27 mouse cellular contexts compared by ENCODE assay signal in the genomic region with DNA sequence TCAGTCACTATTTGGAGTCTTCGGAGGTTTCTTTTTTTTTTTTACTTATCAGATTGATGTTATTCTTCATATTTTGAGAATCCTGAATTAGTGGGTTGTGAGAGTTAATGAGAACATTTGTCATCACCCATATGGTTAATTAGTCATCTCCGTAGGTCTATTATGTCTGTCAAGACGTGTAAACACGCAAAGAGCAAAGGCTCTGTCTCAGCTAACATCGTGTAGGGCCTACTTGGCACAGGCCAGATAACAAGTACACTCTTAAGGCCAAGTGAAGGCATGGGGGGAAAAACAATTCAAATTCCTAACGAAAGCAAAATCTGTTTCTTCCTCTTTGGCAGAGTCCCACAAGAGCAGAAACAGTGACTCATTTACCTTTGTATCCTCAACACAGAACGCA. TPM values are rescaled to one million over a fixed set of nuclear protein-coding genes. Genes with fewer than 3 reads are reported as not detected.
DNase-seq lines count a peak whose midpoint lies in the region; ATAC-seq lines count a peak whose summit lies in the region.
"Had no signal": no experiment of that assay in that cellular context is flagged by ENCODE, and none has a peak within 500 bp of the region (broad histone marks: within the 10 kb centered on the region; RNA-seq: fewer than 3 reads in every experiment).

No protein-coding gene starts in this region.

- H3K9me3 ChIP-seq in forebrain, embryonic 15.5 days, result no peaks in the 10 kb centered on the region
- H3K9me3 ChIP-seq in forebrain, embryonic 10.5 days, result no peaks in the 10 kb centered on the region
- H3K9me3 ChIP-seq in forebrain, embryonic 16.5 days (ENCODE audit: control insufficient read depth, low read length), result no peaks in the 10 kb centered on the region
- H3K9me3 ChIP-seq: embryonic facial prominence, embryonic 12.5 days; embryonic facial prominence, embryonic 15.5 days; hindbrain, embryonic 12.5 days; hindbrain, embryonic 15.5 days had no signal

- H3K27ac ChIP-seq in forebrain, embryonic 15.5 days (replicated peaks), result no peak overlapping the region
- no peak overlapping the region for H3K27ac ChIP-seq in forebrain, embryonic 10.5 days
- H3K27ac ChIP-seq in forebrain, embryonic 16.5 days (ENCODE audit: low read length), result no peak overlapping the region
- H3K27ac ChIP-seq: embryonic facial prominence, embryonic 12.5 days; embryonic facial prominence, embryonic 15.5 days; hindbrain, embryonic 12.5 days; hindbrain, embryonic 15.5 days had no signal

- H3K9ac ChIP-seq in forebrain, embryonic 15.5 days (replicated peaks), result no peak overlapping the region
- H3K9ac ChIP-seq in forebrain, embryonic 16.5 days (replicated peaks; ENCODE audit: low read depth, low read length), result no peak overlapping the region
- H3K9ac ChIP-seq: embryonic facial prominence, embryonic 12.5 days; embryonic facial prominence, embryonic 15.5 days; hindbrain, embryonic 12.5 days; hindbrain, embryonic 15.5 days had no signal

- H3K4me2 ChIP-seq in forebrain, embryonic 15.5 days (replicated peaks), result no peak overlapping the region
- H3K4me2 ChIP-seq in forebrain, embryonic 16.5 days (ENCODE audit: low read length), result no peak overlapping the region
- H3K4me2 ChIP-seq: embryonic facial prominence, embryonic 12.5 days; embryonic facial prominence, embryonic 15.5 days; heart, embryonic 11.5 days; hindbrain, embryonic 12.5 days; hindbrain, embryonic 15.5 days had no signal

- 50% methylated on average over 7 of the region's 7 CpGs for WGBS in forebrain, embryonic 15.5 days
- 87% methylated on average over 7 of the region's 7 CpGs for WGBS in forebrain, embryonic 10.5 days
- 37% methylated on average over 7 of the region's 7 CpGs for WGBS in forebrain, embryonic 16.5 days

- no peaks in the 10 kb centered on the region for H3K4me1 ChIP-seq in forebrain, embryonic 15.5 days
- no peaks in the 10 kb centered on the region for H3K4me1 ChIP-seq in forebrain, embryonic 10.5 days
- peaks cover 2% of the 10 kb centered on the region; the same call in 1 of the 2 replicates for H3K4me1 ChIP-seq in forebrain, embryonic 16.5 days (replicated peaks; ENCODE audit: control insufficient read depth, insufficient read depth, low read length)
- H3K4me1 ChIP-seq: embryonic facial prominence, embryonic 12.5 days; embryonic facial prominence, embryonic 15.5 days; hindbrain, embryonic 12.5 days; hindbrain, embryonic 15.5 days had no signal

- no peaks in the 10 kb centered on the region for H3K27me3 ChIP-seq in forebrain, embryonic 15.5 days
- no peaks in the 10 kb centered on the region for H3K27me3 ChIP-seq in forebrain, embryonic 10.5 days (ENCODE audit: poor library complexity, severe bottlenecking)
- H3K27me3 ChIP-seq in forebrain, embryonic 16.5 days (replicated peaks; ENCODE audit: control insufficient read depth, insufficient read depth, low read length), result no peaks in the 10 kb centered on the region
- H3K27me3 ChIP-seq: embryonic facial prominence, embryonic 12.5 days; embryonic facial prominence, embryonic 15.5 days; hindbrain, embryonic 12.5 days; hindbrain, embryonic 15.5 days had no signal

- no peak overlapping the region for H3K4me3 ChIP-seq in forebrain, embryonic 15.5 days
- no peak overlapping the region for H3K4me3 ChIP-seq in forebrain, embryonic 10.5 days
- H3K4me3 ChIP-seq in forebrain, embryonic 16.5 days (replicated peaks; ENCODE audit: low read length), result no peak overlapping the region
- H3K4me3 ChIP-seq: embryonic facial prominence, embryonic 12.5 days; embryonic facial prominence, embryonic 15.5 days; hindbrain, embryonic 12.5 days; hindbrain, embryonic 15.5 days had no signal

- DNase-seq in forebrain, embryonic 10.5 days (ENCODE audit: extremely low spot score, low spot score), result no peak
- peak; percentile 24 for DNase-seq in layer of hippocampus, adult 9-10 months (ENCODE audit: low spot score)
- no peak for DNase-seq in layer of hippocampus, postnatal 25 days (ENCODE audit: extremely low spot score in 1 of 2, low spot score in 1 of 2)
- peak; percentile 18 for DNase-seq in brain, adult 2 months (ENCODE audit: low read depth, low spot score)
- no peak for DNase-seq in gastrocnemius, postnatal 4 days (ENCODE audit: low spot score in 2 of 2)
- DNase-seq: adrenal gland, adult 8-10 months; adrenal gland, postnatal 25 days; cerebellum, adult 11 months; cerebellum, adult 2 months; cerebellum, adult 9-11 months; cerebellum, postnatal 25 days; gastrocnemius, postnatal 10 days; gastrocnemius, postnatal 36 days; heart, adult 11 months had no signal

- ATAC-seq in forebrain, embryonic 15.5 days (replicated peaks), result peak; percentile 64; the same call in 1 of the 2 replicates
- peak; percentile 72 for ATAC-seq in forebrain, embryonic 16.5 days
- ATAC-seq in megakaryocyte progenitor cell, adult 5-6 weeks (replicated peaks; ENCODE audit: poor library complexity), result no peak
- ATAC-seq: activated CD4-positive, CD25-positive, alpha-beta regulatory T cell, adult 4 months; CD4-positive, CD25-positive, alpha-beta regulatory T cell, adult 4 months had no signal

- H3K36me3 ChIP-seq in forebrain, embryonic 15.5 days, result no peaks in the 10 kb centered on the region
- H3K36me3 ChIP-seq in forebrain, embryonic 10.5 days (replicated peaks), result no peaks in the 10 kb centered on the region
- no peaks in the 10 kb centered on the region for H3K36me3 ChIP-seq in forebrain, embryonic 16.5 days (ENCODE audit: control insufficient read depth, insufficient read depth)
- H3K36me3 ChIP-seq: embryonic facial prominence, embryonic 12.5 days; embryonic facial prominence, embryonic 15.5 days; hindbrain, embryonic 12.5 days; hindbrain, embryonic 15.5 days had no signal

RNA-seq across cellular contexts. Expression of a gene that starts 30.9 kb away (rescaled TPM):
- 1.0 and 1.5 TPM in 2 replicates for polyA plus RNA-seq in forebrain, embryonic 15.5 days (2015; fragmentation: Nextera tagmentation; extraction: Ambion mirVana)
- polyA plus RNA-seq in forebrain, embryonic 10.5 days (2016; fragmentation: Nextera tagmentation; extraction: Ambion mirVana), result 0.07 and 0.20 TPM in 2 replicates
- 10 to 100 TPM; 10.9 TPM for total RNA-seq in layer of hippocampus, postnatal 25 days (2021)
- 2.5 TPM in 2 replicates for polyA plus RNA-seq in forebrain, embryonic 16.5 days (2015; fragmentation: Nextera tagmentation; extraction: Ambion mirVana)
- total RNA-seq in gastrocnemius, postnatal 4 days (2021), result 1 to 10 TPM; 2.6 to 4.0 TPM
- not detected in 2 replicates for total RNA-seq in megakaryocyte progenitor cell, adult 5-6 weeks (2015)
- 0.03 TPM in 1 of 2 replicates, not detected in the other for total RNA-seq in megakaryocyte progenitor cell, adult 5-6 weeks (2017)
- total RNA-seq: common myeloid progenitor, adult 5-6 weeks; hematopoietic stem cell, adult 5-6 weeks; MEL had no signal

Comparison
In these comparisons a context has a peak if more than half of its experiments do, and no peak if none do; other contexts are left out.
1. DNase-seq: peak in layer of hippocampus, adult 9-10 months (single experiment) and brain, adult 2 months (single experiment); none in forebrain, embryonic 10.5 days (single experiment), layer of hippocampus, postnatal 25 days (0 of 2) and gastrocnemius, postnatal 4 days (0 of 2).